Mouse (Mus musculus): ENCODE measurements around the gene AC109138.7. TPM values are rescaled to one million over a fixed set of nuclear protein-coding genes. Genes with fewer than 3 reads are reported as not detected.
"Not testable (repeated sequence)": the region's sequence is repeated elsewhere in the genome, so short reads cannot be mapped to it uniquely, and the experiment has no call there.

Gene AC109138.7
- polyA plus RNA-seq, 1 experiment from 2014 or later = not detected

GRCm38 (mm10) chr19:4232651-4233050 lies 18.5 kb downstream of the AC109138.7 start:
- Histone ChIP-seq H3K27ac (replicated peaks) (no peak overlapping the region), H3K4me1 (peaks cover 13% of the 10 kb centered on the region)

GRCm38 (mm10) chr19:4234548-4234947 lies 20.4 kb downstream of the AC109138.7 start:
- Histone ChIP-seq H3K27me3 (replicated peaks) (peaks cover 7% of the 10 kb centered on the region), H3K4me1 (peaks cover 13% of the 10 kb centered on the region), H3K4me2 (no peak overlapping the region), H3K9me3 (replicated peaks) (no peaks in the 10 kb centered on the region), H3K36me3 (no peaks in the 10 kb centered on the region), H3K9ac (replicated peaks) (no peak overlapping the region), H3K27ac (replicated peaks) (no peak overlapping the region), H3K4me3 (replicated peaks) (no peak overlapping the region)
- 82% methylated on average over 4 of the region's 4 CpGs for WGBS
- no peak for ATAC-seq (ENCODE audit: low FRiP score)

More at GRCm38 (mm10) chr19:4232651-4233050, 18.5 kb downstream of the AC109138.7 start:
- H3K4me2 ChIP-seq = peak overlapping the region; percentile 79
- H3K36me3 ChIP-seq = no peaks in the 10 kb centered on the region
- H3K9ac ChIP-seq (replicated peaks) = peak overlapping the region; percentile 63; the same call in 1 of the 2 replicates
- no peaks in the 10 kb centered on the region for H3K9me3 ChIP-seq (replicated peaks)
- 80% methylated on average over 7 of the region's 7 CpGs for WGBS
- ATAC-seq (ENCODE audit: low FRiP score) = no peak
- H3K27me3 ChIP-seq (replicated peaks) = peaks cover 18% of the 10 kb centered on the region
- H3K4me3 ChIP-seq (replicated peaks) = peak overlapping the region; percentile 51; the same call in 1 of the 2 replicates

GRCm38 (mm10) chr19:4240247-4240668 lies 26.1 kb downstream of the AC109138.7 start:
- Histone ChIP-seq H3K36me3 (no peaks in the 10 kb centered on the region), H3K27ac (replicated peaks) (no peak overlapping the region), H3K4me2 (no peak overlapping the region), H3K4me1 (no peaks in the 10 kb centered on the region), H3K9ac (replicated peaks) (no peak overlapping the region), H3K9me3 (replicated peaks) (no peaks in the 10 kb centered on the region), H3K27me3 (replicated peaks) (no peaks in the 10 kb centered on the region), H3K4me3 (replicated peaks) (no peak overlapping the region)
- no peak for ATAC-seq (ENCODE audit: low FRiP score)
- 68% methylated on average over 8 of the region's 8 CpGs for WGBS

GRCm38 (mm10) chr19:4242416-4242815 lies 28.3 kb downstream of the AC109138.7 start:
- no peak for ATAC-seq (ENCODE audit: low FRiP score)
- Histone ChIP-seq H3K36me3 (no peaks in the 10 kb centered on the region), H3K9ac (replicated peaks) (no peak overlapping the region), H3K9me3 (replicated peaks) (no peaks in the 10 kb centered on the region), H3K27ac (replicated peaks) (no peak overlapping the region), H3K27me3 (replicated peaks) (no peaks in the 10 kb centered on the region), H3K4me3 (replicated peaks) (no peak overlapping the region), H3K4me1 (no peaks in the 10 kb centered on the region), H3K4me2 (no peak overlapping the region)
- 68% methylated on average over 3 of the region's 3 CpGs for WGBS

- no peak overlapping the region for H3K27ac ChIP-seq (replicated peaks)
- H3K4me3 ChIP-seq (replicated peaks) = no peak overlapping the region
- no peak overlapping the region for H3K9ac ChIP-seq (replicated peaks)
- H3K9me3 ChIP-seq (replicated peaks) = no peaks in the 10 kb centered on the region
- WGBS = 84% methylated on average over 6 of the region's 6 CpGs
- H3K4me2 ChIP-seq = no peak overlapping the region
- no peaks in the 10 kb centered on the region for H3K27me3 ChIP-seq (replicated peaks)
- no peaks in the 10 kb centered on the region for H3K36me3 ChIP-seq
- ATAC-seq (ENCODE audit: low FRiP score) = no peak
- no peaks in the 10 kb centered on the region for H3K4me1 ChIP-seq
Measured at GRCm38 (mm10) chr19:4244775-4245174, 30.6 kb downstream of the AC109138.7 start.

- ATAC-seq (ENCODE audit: low FRiP score) = no peak
- H3K27me3 ChIP-seq (replicated peaks) = no peaks in the 10 kb centered on the region
- no peak overlapping the region for H3K4me2 ChIP-seq
- H3K4me1 ChIP-seq = no peaks in the 10 kb centered on the region
- no peak overlapping the region for H3K27ac ChIP-seq (replicated peaks)
- no peak overlapping the region for H3K4me3 ChIP-seq (replicated peaks)
- H3K36me3 ChIP-seq = no peaks in the 10 kb centered on the region
- WGBS = 67% methylated on average over 1 of the region's 1 CpGs
- H3K9me3 ChIP-seq (replicated peaks) = no peaks in the 10 kb centered on the region
- H3K9ac ChIP-seq (replicated peaks) = no peak overlapping the region
Measured at GRCm38 (mm10) chr19:4247010-4247409, 32.9 kb downstream of the AC109138.7 start.

GRCm38 (mm10) chr19:4248683-4249082 lies 34.5 kb downstream of the AC109138.7 start:
- H3K27ac ChIP-seq (replicated peaks); H3K4me1 ChIP-seq; ATAC-seq (ENCODE audit: low FRiP score); H3K27me3 ChIP-seq (replicated peaks); H3K4me3 ChIP-seq (replicated peaks); H3K9me3 ChIP-seq (replicated peaks); H3K9ac ChIP-seq (replicated peaks); H3K36me3 ChIP-seq; H3K4me2 ChIP-seq: not testable (repeated sequence)
- WGBS = 65% methylated on average over 1 of the region's 1 CpGs

GRCm38 (mm10) chr19:4254230-4254629 lies 40.1 kb downstream of the AC109138.7 start:
- H3K27ac ChIP-seq (replicated peaks) = no peak overlapping the region
- H3K36me3 ChIP-seq = no peaks in the 10 kb centered on the region
- no peak overlapping the region for H3K4me3 ChIP-seq (replicated peaks)
- H3K4me1 ChIP-seq = peaks cover 14% of the 10 kb centered on the region
- WGBS = 90% methylated on average over 7 of the region's 7 CpGs
- no peak overlapping the region for H3K4me2 ChIP-seq
- no peak overlapping the region for H3K9ac ChIP-seq (replicated peaks)
- H3K9me3 ChIP-seq (replicated peaks) = no peaks in the 10 kb centered on the region
- no peaks in the 10 kb centered on the region for H3K27me3 ChIP-seq (replicated peaks)
- no peak for ATAC-seq (ENCODE audit: low FRiP score)

- no peak for ATAC-seq (ENCODE audit: low FRiP score)
Measured at GRCm38 (mm10) chr19:4255583-4256162, 41.5 kb downstream of the AC109138.7 start.

GRCm38 (mm10) chr19:4257216-4257896 lies 43.2 kb downstream of the AC109138.7 start:
- Histone ChIP-seq H3K9me3 (replicated peaks) (no peaks in the 10 kb centered on the region), H3K9ac (replicated peaks) (peak overlapping the region; percentile 54), H3K4me3 (replicated peaks) (peak overlapping the region; percentile 63), H3K4me2 (peak overlapping the region; percentile 90), H3K27ac (replicated peaks) (peak overlapping the region; percentile 66; the same call in 1 of the 2 replicates), H3K36me3 (no peaks in the 10 kb centered on the region), H3K27me3 (replicated peaks) (no peaks in the 10 kb centered on the region), H3K4me1 (peaks cover 14% of the 10 kb centered on the region)
- ATAC-seq (ENCODE audit: low FRiP score) = peak; percentile 90
- under 1% methylated on average over 41 of the region's 41 CpGs for WGBS

More at GRCm38 (mm10) chr19:4255583-4256162, 41.5 kb downstream of the AC109138.7 start:
- Histone ChIP-seq H3K9me3 (replicated peaks) (no peaks in the 10 kb centered on the region), H3K4me1 (peaks cover 14% of the 10 kb centered on the region), H3K9ac (replicated peaks) (no peak overlapping the region), H3K4me2 (no peak overlapping the region), H3K27me3 (replicated peaks) (no peaks in the 10 kb centered on the region), H3K36me3 (no peaks in the 10 kb centered on the region), H3K27ac (replicated peaks) (no peak overlapping the region), H3K4me3 (replicated peaks) (no peak overlapping the region)
- WGBS = 78% methylated on average over 11 of the region's 11 CpGs

- 23% methylated on average over 12 of the region's 12 CpGs for WGBS
Measured at GRCm38 (mm10) chr19:4257897-4258252, 43.7 kb downstream of the AC109138.7 start.

GRCm38 (mm10) chr19:4261038-4261698 lies 47.0 kb downstream of the AC109138.7 start:
- H3K4me1 ChIP-seq = peaks cover 14% of the 10 kb centered on the region
- H3K36me3 ChIP-seq = no peaks in the 10 kb centered on the region
- H3K27ac ChIP-seq (replicated peaks) = no peak overlapping the region
- H3K9ac ChIP-seq (replicated peaks) = no peak overlapping the region
- WGBS = 60% methylated on average over 8 of the region's 8 CpGs
- no peaks in the 10 kb centered on the region for H3K9me3 ChIP-seq (replicated peaks)
- H3K4me3 ChIP-seq (replicated peaks) = no peak overlapping the region
- no peak for ATAC-seq (ENCODE audit: low FRiP score)
- no peak overlapping the region for H3K4me2 ChIP-seq
- no peaks in the 10 kb centered on the region for H3K27me3 ChIP-seq (replicated peaks)

More at GRCm38 (mm10) chr19:4257897-4258252, 43.7 kb downstream of the AC109138.7 start:
- Histone ChIP-seq H3K27ac (replicated peaks) (no peak overlapping the region), H3K9ac (replicated peaks) (peak overlapping the region; percentile 49), H3K4me2 (peak overlapping the region; percentile 90), H3K4me1 (peaks cover 14% of the 10 kb centered on the region), H3K4me3 (replicated peaks) (peak overlapping the region; percentile 63), H3K27me3 (replicated peaks) (no peaks in the 10 kb centered on the region), H3K36me3 (no peaks in the 10 kb centered on the region), H3K9me3 (replicated peaks) (no peaks in the 10 kb centered on the region)
- no peak; the same call in none of the 2 replicates for ATAC-seq (ENCODE audit: low FRiP score)
